Mouse (Mus musculus) C2C12 (cell line): Measurements from ENCODE around the gene Tbce. TPM values are rescaled to one million over a fixed set of nuclear protein-coding genes. Genes with fewer than 3 reads are reported as not detected.
"Not testable (repeated sequence)": the region's sequence is repeated elsewhere in the genome, so short reads cannot be mapped to it uniquely, and the experiment has no call there.

ENCODE experiments used
- H3K27me3 ChIP-seq: one replicate; pipeline ENCODE4 v1.6.1; 2011; ENCODE audit not compliant: control insufficient read depth, insufficient read depth, insufficient read length
- H3K36me3 ChIP-seq: one replicate; pipeline ENCODE4 v1.6.1; 2011; ENCODE audit not compliant: control insufficient read depth, insufficient read depth
- H3K4me3 ChIP-seq: one replicate; pipeline ENCODE4 v1.5.1; 2011; ENCODE audit warnings: mild to moderate bottlenecking, control low read depth; ENCODE audit not compliant: poor library complexity, insufficient read depth, severe bottlenecking
- H3K79me2 ChIP-seq: one replicate; pipeline ENCODE4 v1.6.1; 2011; ENCODE audit not compliant: control insufficient read depth, insufficient read depth
- H3K79me3 ChIP-seq: one replicate; pipeline ENCODE4 v1.6.1; 2011; ENCODE audit warnings: low read depth, control low read depth
- H3ac ChIP-seq: one replicate; pipeline ENCODE3; 2011; ENCODE audit warnings: low read depth; ENCODE audit not compliant: control insufficient read depth, insufficient read length
- CEBPB ChIP-seq: IDR thresholded peaks from one replicate; pipeline ENCODE4 v1.6.1; 2011; ENCODE audit warnings: low read depth, mild to moderate bottlenecking, control low read depth, moderate library complexity
- CTCF ChIP-seq: IDR thresholded peaks from one replicate; pipeline ENCODE4 v1.5.1; 2011; ENCODE audit not compliant: control insufficient read depth, insufficient read depth, insufficient read length
- FOSL1 ChIP-seq: IDR thresholded peaks from one replicate; pipeline ENCODE4 v1.8.0; 2011; ENCODE audit warnings: mild to moderate bottlenecking, low read length; ENCODE audit not compliant: poor library complexity, insufficient read depth, severe bottlenecking
- MAX ChIP-seq: IDR thresholded peaks from one replicate; pipeline ENCODE4 v1.6.1; 2011; ENCODE audit warnings: mild to moderate bottlenecking, control low read depth
- MYOD1 ChIP-seq: IDR thresholded peaks from one replicate; pipeline ENCODE4 v1.6.1; 2011; ENCODE audit warnings: low read depth; ENCODE audit not compliant: control insufficient read depth, insufficient read length
- MYOG ChIP-seq: IDR thresholded peaks from one replicate; pipeline ENCODE4 v1.6.1; 2011; ENCODE audit not compliant: control insufficient read depth, insufficient read length; ENCODE audit errors: extremely low read depth
- USF1 ChIP-seq: IDR thresholded peaks from one replicate; pipeline ENCODE4 v1.6.1; 2011; ENCODE audit warnings: low read depth, mild to moderate bottlenecking, control low read depth, moderate library complexity
- polyA plus RNA-seq: library from polyadenylated mRNA; unstranded; fragments of >200 nt; fragmentation: generic; extraction: Trizol; gene quantifications from one replicate; pipeline ENCODE4 v1.2.1, GENCODE M21; 2012; ENCODE audit warnings: missing spikeins

The Tbce gene
- polyA plus RNA-seq, 1 experiment, result 17.2 TPM

- no peak for TF ChIP-seq MAX
- TF ChIP-seq CEBPB, result no peak
- no peak for TF ChIP-seq MYOG
- TF ChIP-seq MYOD1, result no peak
- TF ChIP-seq FOSL1, result no peak
- no peak for TF ChIP-seq CTCF
- TF ChIP-seq USF1, result no peak
- Histone ChIP-seq H3K79me2 (no peaks in the 10 kb centered on the region), H3K4me3 (no peak overlapping the region), H3K36me3 (peaks cover 87% of the 10 kb centered on the region), H3ac (no peak overlapping the region), H3K27me3 (no peaks in the 10 kb centered on the region), H3K79me3 (no peaks in the 10 kb centered on the region)
These were observed 42.0 kb downstream of the Tbce start for GRCm38 (mm10) chr13:13997476-13997875.

- no peak overlapping the region for H3ac ChIP-seq
- no peak overlapping the region for H3K4me3 ChIP-seq
- no peaks in the 10 kb centered on the region for H3K79me2 ChIP-seq
- H3K36me3 ChIP-seq, result peaks cover 86% of the 10 kb centered on the region
- TF ChIP-seq CTCF (no peak), USF1 (no peak), FOSL1 (no peak), MAX (no peak), MYOG (no peak), MYOD1 (no peak), CEBPB (no peak)
- H3K79me3 ChIP-seq, result no peaks in the 10 kb centered on the region
- no peaks in the 10 kb centered on the region for H3K27me3 ChIP-seq
These were observed 44.4 kb downstream of the Tbce start for GRCm38 (mm10) chr13:13995046-13995445.

GRCm38 (mm10) chr13:13993041-13993440 is 46.4 kb downstream of the Tbce start:
- no peaks in the 10 kb centered on the region for H3K79me2 ChIP-seq
- TF ChIP-seq FOSL1 (no peak), MYOG (no peak), MYOD1 (no peak), CTCF (no peak), USF1 (no peak), CEBPB (no peak), MAX (no peak)
- no peak overlapping the region for H3ac ChIP-seq
- no peak overlapping the region for H3K4me3 ChIP-seq
- no peaks in the 10 kb centered on the region for H3K79me3 ChIP-seq
- H3K27me3 ChIP-seq, result no peaks in the 10 kb centered on the region
- peaks cover 76% of the 10 kb centered on the region for H3K36me3 ChIP-seq

GRCm38 (mm10) chr13:13990391-13990790 is 49.0 kb downstream of the Tbce start:
- TF ChIP-seq MAX (no peak), CTCF (no peak), MYOG (no peak)
- no peaks in the 10 kb centered on the region for H3K79me2 ChIP-seq
- no peaks in the 10 kb centered on the region for H3K79me3 ChIP-seq
- H3K4me3 ChIP-seq, result no peak overlapping the region
- no peak overlapping the region for H3ac ChIP-seq
- H3K36me3 ChIP-seq, result peaks cover 57% of the 10 kb centered on the region
- no peaks in the 10 kb centered on the region for H3K27me3 ChIP-seq

- H3K36me3 ChIP-seq, result peaks cover 47% of the 10 kb centered on the region
- H3ac ChIP-seq, result no peak overlapping the region
- H3K79me3 ChIP-seq, result no peaks in the 10 kb centered on the region
- H3K4me3 ChIP-seq, result no peak overlapping the region
- H3K79me2 ChIP-seq, result no peaks in the 10 kb centered on the region
- H3K27me3 ChIP-seq, result no peaks in the 10 kb centered on the region
- TF ChIP-seq USF1, result no peak
- TF ChIP-seq CTCF, result no peak
- TF ChIP-seq CEBPB, result no peak
- no peak for TF ChIP-seq MYOG
- TF ChIP-seq FOSL1, result no peak
- TF ChIP-seq MAX, result no peak
- TF ChIP-seq MYOD1, result no peak
These were observed 50.3 kb downstream of the Tbce start for GRCm38 (mm10) chr13:13989135-13989534.

- no peaks in the 10 kb centered on the region for H3K27me3 ChIP-seq
- peaks cover 17% of the 10 kb centered on the region for H3K36me3 ChIP-seq
- TF ChIP-seq MYOG (no peak), MYOD1 (no peak), CTCF (no peak), CEBPB (no peak), USF1 (no peak)
- H3K79me2 ChIP-seq, result no peaks in the 10 kb centered on the region
- no peak overlapping the region for H3K4me3 ChIP-seq
- no peak overlapping the region for H3ac ChIP-seq
- H3K79me3 ChIP-seq, result no peaks in the 10 kb centered on the region
These were observed 55.9 kb downstream of the Tbce start for GRCm38 (mm10) chr13:13983523-13983922.

GRCm38 (mm10) chr13:13981842-13982241 is 57.6 kb downstream of the Tbce start:
- H3K4me3 ChIP-seq, H3K27me3 ChIP-seq, H3K79me2 ChIP-seq, H3K79me3 ChIP-seq, H3ac ChIP-seq: not testable (repeated sequence)
- H3K36me3 ChIP-seq, result peaks cover 13% of the 10 kb centered on the region
